Mouse (Mus musculus) cortical plate, adult 2 months (tissue): ENCODE measurements around the gene Cers6.

Experiments
- CTCF ChIP-seq: fragments of 200-500 bp; IDR thresholded peaks from 2 replicates; pipeline ENCODE4 v1.5.1; 2011; ENCODE audit warnings: mild to moderate bottlenecking, control low read depth, low read length; ENCODE audit not compliant: insufficient read depth; ENCODE audit errors: extremely low read depth
- POLR2A ChIP-seq: fragments of 200-500 bp; IDR thresholded peaks from 2 replicates; pipeline ENCODE4 v1.6.1; 2011; ENCODE audit warnings: mild to moderate bottlenecking, low read length, control low read depth; ENCODE audit not compliant: insufficient read depth; ENCODE audit errors: extremely low read depth

- TF ChIP-seq CTCF (no peak), POLR2A (no peak)
Measured at GRCm38 (mm10) chr2:69071440-69072235, 210.4 kb downstream of the Cers6 start.
